Mouse (Mus musculus) ES-Bruce4 (cell line): ENCODE measurements around the gene Fut8.

ENCODE experiments used
- CTCF ChIP-seq: IDR thresholded peaks from one replicate; pipeline ENCODE4 v1.8.1; 2011; ENCODE audit warnings: low read depth, low read length
- EP300 ChIP-seq: IDR thresholded peaks from 2 replicates; pipeline ENCODE4 v1.6.1; 2011; ENCODE audit warnings: low read depth, low read length; ENCODE audit not compliant: insufficient read depth
- POLR2A ChIP-seq: IDR thresholded peaks from one replicate; pipeline ENCODE4 v1.8.1; 2011; ENCODE audit warnings: low read length; ENCODE audit not compliant: insufficient read depth

DNA sequence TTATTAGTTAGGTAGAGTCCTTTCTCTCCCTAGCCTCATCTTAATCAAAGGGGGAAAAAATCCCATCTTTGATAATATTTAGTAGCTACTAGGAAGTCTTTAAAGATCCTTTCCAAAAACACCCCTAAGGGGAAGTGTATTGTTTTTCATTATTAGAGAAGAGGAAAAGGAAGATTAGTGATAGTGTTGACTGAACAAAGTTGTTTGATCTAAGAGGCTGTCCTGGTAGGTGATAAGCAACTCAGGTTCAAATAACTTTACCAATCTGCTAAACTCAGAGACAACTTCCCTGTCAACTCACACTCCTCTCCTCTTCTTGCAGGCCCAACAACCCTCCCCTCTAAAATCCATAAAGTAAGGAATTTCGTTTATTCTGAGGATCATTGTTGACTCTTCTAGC is 190.2 kb downstream of the Fut8 start:
- no peak for TF ChIP-seq EP300
- TF ChIP-seq POLR2A = no peak
- no peak for TF ChIP-seq CTCF
